Mouse (Mus musculus) cerebellum, adult (tissue): ENCODE measurements around the gene Arhgap44.

Experiments used
- ATAC-seq: cut with Nextera tagmentation; 2 replicates; pipeline ENCODE4 v1.9.2; 2017; ENCODE audit warnings: mild to moderate bottlenecking, moderate library complexity, mixed read lengths; ENCODE audit not compliant: insufficient number of reproducible peaks, low FRiP score, low TSS enrichment

Gene Arhgap44

GRCm38 (mm10) chr11:65139030-65139429 is 23.7 kb downstream of the Arhgap44 start:
- ATAC-seq = no peak

GRCm38 (mm10) chr11:65137145-65137652 is 25.6 kb downstream of the Arhgap44 start:
- no peak for ATAC-seq

- ATAC-seq = peak; percentile 85
These were observed 27.5 kb downstream of the Arhgap44 start for GRCm38 (mm10) chr11:65135251-65135739.

- no peak for ATAC-seq
These were observed 29.1 kb downstream of the Arhgap44 start for GRCm38 (mm10) chr11:65133661-65134060.

GRCm38 (mm10) chr11:65129110-65129509 is 33.7 kb downstream of the Arhgap44 start:
- ATAC-seq = no peak

GRCm38 (mm10) chr11:65128666-65129065 is 34.1 kb downstream of the Arhgap44 start:
- no peak for ATAC-seq

- peak; percentile 51; the same call in 1 of the 2 replicates for ATAC-seq
These were observed 36.2 kb downstream of the Arhgap44 start for GRCm38 (mm10) chr11:65126566-65126965.

GRCm38 (mm10) chr11:65124913-65125418 is 37.8 kb downstream of the Arhgap44 start:
- peak; percentile 69 for ATAC-seq

- ATAC-seq = no peak
These were observed 42.5 kb downstream of the Arhgap44 start for GRCm38 (mm10) chr11:65120276-65120675.

GRCm38 (mm10) chr11:65115811-65116210 is 47.0 kb downstream of the Arhgap44 start:
- no peak for ATAC-seq

GRCm38 (mm10) chr11:65112086-65112485 is 50.7 kb downstream of the Arhgap44 start:
- no peak for ATAC-seq

- ATAC-seq = no peak
These were observed 51.1 kb downstream of the Arhgap44 start for GRCm38 (mm10) chr11:65111651-65112050.

GRCm38 (mm10) chr11:65110058-65110457 is 52.7 kb downstream of the Arhgap44 start:
- no peak for ATAC-seq

- peak; percentile 37; the same call in 1 of the 2 replicates for ATAC-seq
These were observed 55.0 kb downstream of the Arhgap44 start for GRCm38 (mm10) chr11:65107734-65108171.

GRCm38 (mm10) chr11:65107151-65107550 is 55.6 kb downstream of the Arhgap44 start:
- ATAC-seq = no peak

GRCm38 (mm10) chr11:65104076-65104475 is 58.7 kb downstream of the Arhgap44 start:
- peak; percentile 71 for ATAC-seq

GRCm38 (mm10) chr11:65101206-65101605 is 61.6 kb downstream of the Arhgap44 start:
- ATAC-seq = no peak

- ATAC-seq = no peak
These were observed 62.7 kb downstream of the Arhgap44 start for GRCm38 (mm10) chr11:65100031-65100430.

- ATAC-seq = no peak
These were observed 65.2 kb downstream of the Arhgap44 start for GRCm38 (mm10) chr11:65097526-65098070.

GRCm38 (mm10) chr11:65096866-65097265 is 65.9 kb downstream of the Arhgap44 start:
- no peak for ATAC-seq

GRCm38 (mm10) chr11:65092851-65093250 is 69.9 kb downstream of the Arhgap44 start:
- no peak for ATAC-seq

GRCm38 (mm10) chr11:65090386-65090785 is 72.4 kb downstream of the Arhgap44 start:
- no peak for ATAC-seq
